Mouse (Mus musculus) B cell, adult 2 months (primary cell): ENCODE results near the gene Cenpb.
"Not testable (repeated sequence)": the region's sequence is repeated elsewhere in the genome, so short reads cannot be mapped to it uniquely, and the experiment has no call there.

Source experiments
- DNase-seq, 2 experiments: peaks; one replicate each; pipeline ENCODE4 v3.0.0; 2022

Gene Cenpb

GRCm38 (mm10) chr2:131179990-131180587, at the start of gene Cenpb:
Gene Cenpb (minus strand): TSS chr2:131180067.
- DNase-seq, result peak; percentile 81 to 84

- no peak for DNase-seq
These were observed 47.4 kb upstream of the Cenpb start for GRCm38 (mm10) chr2:131227243-131227642.

- DNase-seq, result not testable (repeated sequence)
These were observed 46.8 kb upstream of the Cenpb start for GRCm38 (mm10) chr2:131226669-131227068.

- no peak for DNase-seq
These were observed 45.3 kb upstream of the Cenpb start for GRCm38 (mm10) chr2:131225178-131225577.

GRCm38 (mm10) chr2:131223569-131223968, 43.7 kb upstream of the Cenpb start:
- DNase-seq, result no peak

GRCm38 (mm10) chr2:131222562-131222961, 42.7 kb upstream of the Cenpb start:
- no peak for DNase-seq

GRCm38 (mm10) chr2:131221853-131222515, 42.1 kb upstream of the Cenpb start:
- no peak for DNase-seq

- no peak for DNase-seq
These were observed 40.2 kb upstream of the Cenpb start for GRCm38 (mm10) chr2:131220030-131220429.

- no peak for DNase-seq
These were observed 36.3 kb upstream of the Cenpb start for GRCm38 (mm10) chr2:131215941-131216858.

- no peak for DNase-seq
These were observed 33.9 kb upstream of the Cenpb start for GRCm38 (mm10) chr2:131213773-131214172.

- no peak for DNase-seq
These were observed 31.3 kb upstream of the Cenpb start for GRCm38 (mm10) chr2:131211026-131211615.

GRCm38 (mm10) chr2:131209969-131210792, 30.3 kb upstream of the Cenpb start:
- DNase-seq, result peak; percentile 95 to 96

- peak in 1 of 2 experiments; percentile 8 for DNase-seq
These were observed 29.4 kb upstream of the Cenpb start for GRCm38 (mm10) chr2:131209125-131209795.

GRCm38 (mm10) chr2:131208356-131208755, 28.5 kb upstream of the Cenpb start:
- DNase-seq, result no peak

- no peak for DNase-seq
These were observed 26.9 kb upstream of the Cenpb start, which contains the start of gene Ap5s1 for GRCm38 (mm10) chr2:131206778-131207177. Gene Ap5s1 (plus strand): TSS chr2:131207078.

GRCm38 (mm10) chr2:131205521-131206182, 25.8 kb upstream of the Cenpb start:
- no peak for DNase-seq

GRCm38 (mm10) chr2:131204410-131204981, 24.6 kb upstream of the Cenpb start:
- DNase-seq, result no peak

- no peak for DNase-seq
These were observed 24.0 kb upstream of the Cenpb start for GRCm38 (mm10) chr2:131203816-131204409.

- DNase-seq, result no peak
These were observed 21.4 kb upstream of the Cenpb start for GRCm38 (mm10) chr2:131201262-131201661.

- no peak for DNase-seq
These were observed 20.8 kb upstream of the Cenpb start for GRCm38 (mm10) chr2:131200710-131201109.
